Mouse (Mus musculus) neural tube, embryonic 12.5 days (tissue): ENCODE measurements around the gene Dpep2nb. TPM values are rescaled to one million over a fixed set of nuclear protein-coding genes. Genes with fewer than 3 reads are reported as not detected.
"Not testable (repeated sequence)": the region's sequence is repeated elsewhere in the genome, so short reads cannot be mapped to it uniquely, and the experiment has no call there.

Experiments used
- ATAC-seq: fragments of 200-750 bp; cut with Nextera tagmentation; 2 replicates; pipeline ENCODE4 v1.8.0; 2017; ENCODE audit warnings: low read depth, mild to moderate bottlenecking, moderate TSS enrichment, moderate library complexity; ENCODE audit not compliant: low FRiP score
- H3K27ac ChIP-seq: fragments of 300-500 bp; sonication (generic); 2 replicates; pipeline ENCODE4 v1.5.1; 2016
- H3K27me3 ChIP-seq: fragments of 300-500 bp; sonication (generic); replicated peaks from 2 replicates; pipeline ENCODE4 v1.6.1; 2016; ENCODE audit warnings: mild to moderate bottlenecking
- H3K36me3 ChIP-seq: fragments of 300-500 bp; sonication (generic); 2 replicates; pipeline ENCODE4 v1.6.1; 2016; ENCODE audit warnings: mild to moderate bottlenecking
- H3K4me1 ChIP-seq: fragments of 300-500 bp; sonication (generic); 2 replicates; pipeline ENCODE4 v1.6.1; 2016
- H3K4me2 ChIP-seq: fragments of 300-500 bp; sonication (generic); replicated peaks from 2 replicates; pipeline ENCODE4 v1.6.1; 2016; ENCODE audit warnings: mild to moderate bottlenecking
- H3K4me3 ChIP-seq: fragments of 300-500 bp; sonication (generic); 2 replicates; pipeline ENCODE4 v1.5.1; 2016
- H3K9ac ChIP-seq: fragments of 300-500 bp; sonication (generic); 2 replicates; pipeline ENCODE4 v1.6.1; 2016; ENCODE audit warnings: mild to moderate bottlenecking
- H3K9me3 ChIP-seq: fragments of 300-500 bp; sonication (generic); 2 replicates; pipeline ENCODE4 v1.6.1; 2016; ENCODE audit warnings: mild to moderate bottlenecking
- WGBS: fragments of 180-500 bp; shearing (Covaris S2); methylation state at CpG from one replicate; pipeline ENCODE4 v1.1.7; 2016; 5-methylcytosine and 5-hydroxymethylcytosine counted together
- polyA plus RNA-seq: library from polyadenylated mRNA; unstranded; fragments of >200 nt; fragmentation: Nextera tagmentation; extraction: Ambion mirVana; gene quantifications from 2 replicates; pipeline ENCODE4 v1.2.1, GENCODE M21; 2016

Gene Dpep2nb
- polyA plus RNA-seq, 1 experiment from 2014 or later: not detected

- no peaks in the 10 kb centered on the region for H3K36me3 ChIP-seq
- H3K9me3 ChIP-seq: no peaks in the 10 kb centered on the region
- no peak for ATAC-seq
- WGBS: 89% methylated on average over 4 of the region's 4 CpGs
- H3K4me1 ChIP-seq: no peaks in the 10 kb centered on the region
- H3K27ac ChIP-seq: no peak overlapping the region
- no peak overlapping the region for H3K9ac ChIP-seq
- H3K4me2 ChIP-seq: no peak overlapping the region
- no peak overlapping the region for H3K4me3 ChIP-seq
- H3K27me3 ChIP-seq: no peaks in the 10 kb centered on the region
Measured at GRCm38 (mm10) chr8:106001908-106002307, 3.9 kb downstream of the Dpep2nb start.

DNA sequence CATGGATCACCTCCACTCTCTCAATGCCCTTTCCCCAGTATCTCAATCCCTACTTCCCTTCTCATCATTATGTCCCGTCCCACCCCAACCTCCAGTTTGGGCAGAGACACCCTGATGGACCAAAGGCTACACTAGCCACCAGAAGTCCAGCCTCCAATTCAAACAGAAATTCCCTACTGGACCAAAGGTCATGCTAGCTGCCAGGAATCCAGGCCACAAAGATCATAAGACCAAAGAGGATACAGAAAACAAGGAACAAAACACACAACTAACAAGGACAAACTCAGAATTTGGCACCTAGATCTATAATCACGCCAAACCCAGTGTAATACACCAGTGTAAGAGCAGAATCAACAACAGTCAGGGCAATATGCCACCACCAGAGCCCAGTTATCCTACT is 6.8 kb downstream of the Dpep2nb start:
- H3K4me3 ChIP-seq: no peak overlapping the region
- no peak for ATAC-seq
- H3K9me3 ChIP-seq: no peaks in the 10 kb centered on the region
- H3K4me2 ChIP-seq: no peak overlapping the region
- no peaks in the 10 kb centered on the region for H3K36me3 ChIP-seq
- H3K4me1 ChIP-seq: no peaks in the 10 kb centered on the region
- no peak overlapping the region for H3K9ac ChIP-seq
- H3K27me3 ChIP-seq: no peaks in the 10 kb centered on the region
- no peak overlapping the region for H3K27ac ChIP-seq
- WGBS: 88% methylated on average over 2 of the region's 2 CpGs

DNA sequence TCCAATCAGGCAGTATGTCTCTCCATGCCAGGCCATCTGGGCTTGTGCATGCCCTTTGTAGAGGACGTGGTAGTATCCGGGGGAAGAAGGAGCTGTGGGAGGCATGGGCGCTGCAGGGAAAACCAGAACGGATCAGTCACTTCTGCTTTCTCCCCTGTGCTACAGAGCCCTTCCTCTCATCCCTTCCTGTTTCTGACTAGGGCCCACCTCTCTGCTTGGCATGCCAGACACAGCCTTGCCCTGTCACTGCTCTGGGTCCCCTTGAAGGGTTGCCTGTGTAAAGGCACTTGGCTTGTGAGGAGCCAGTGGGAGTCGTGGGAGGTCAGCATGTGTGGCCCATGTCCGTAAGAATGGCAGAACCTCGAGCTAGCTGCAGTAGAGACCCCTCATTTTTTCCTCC is 9.4 kb downstream of the Dpep2nb start:
- no peak for ATAC-seq
- WGBS: 76% methylated on average over 7 of the region's 7 CpGs
- H3K9me3 ChIP-seq: no peaks in the 10 kb centered on the region
- H3K27ac ChIP-seq: no peak overlapping the region
- no peaks in the 10 kb centered on the region for H3K4me1 ChIP-seq
- no peak overlapping the region for H3K4me2 ChIP-seq
- H3K4me3 ChIP-seq: no peak overlapping the region
- no peak overlapping the region for H3K9ac ChIP-seq
- no peaks in the 10 kb centered on the region for H3K27me3 ChIP-seq
- H3K36me3 ChIP-seq: no peaks in the 10 kb centered on the region

GRCm38 (mm10) chr8:105993226-105993625 is 12.5 kb downstream of the Dpep2nb start:
- H3K4me3 ChIP-seq: no peak overlapping the region
- H3K36me3 ChIP-seq: no peaks in the 10 kb centered on the region
- H3K4me1 ChIP-seq: no peaks in the 10 kb centered on the region
- no peaks in the 10 kb centered on the region for H3K9me3 ChIP-seq
- no peak overlapping the region for H3K4me2 ChIP-seq
- 69% methylated on average over 4 of the region's 4 CpGs for WGBS
- no peak for ATAC-seq
- H3K9ac ChIP-seq: no peak overlapping the region
- H3K27me3 ChIP-seq: no peaks in the 10 kb centered on the region
- no peak overlapping the region for H3K27ac ChIP-seq

DNA sequence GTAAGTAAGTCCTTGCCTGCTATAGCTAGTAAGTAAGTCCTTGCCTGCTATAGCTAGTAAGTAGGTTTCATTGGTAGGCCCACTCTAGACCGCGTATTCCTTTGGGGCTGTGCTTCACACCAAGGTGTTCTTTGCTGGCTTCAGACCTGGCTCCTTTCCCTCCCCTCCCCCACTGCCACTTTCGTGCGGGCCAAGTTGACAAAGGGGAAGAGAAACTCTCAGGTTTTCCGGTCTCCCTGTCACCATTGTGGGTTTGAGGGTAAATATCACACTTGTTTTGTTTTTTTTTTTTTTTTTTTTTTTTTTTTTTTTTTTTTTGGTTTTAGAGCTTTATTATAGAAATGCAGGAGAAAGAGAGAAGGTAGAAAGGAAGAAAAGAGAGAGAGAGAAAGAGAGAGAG is 13.3 kb downstream of the Dpep2nb start:
- no peaks in the 10 kb centered on the region for H3K4me1 ChIP-seq
- H3K36me3 ChIP-seq: no peaks in the 10 kb centered on the region
- no peak for ATAC-seq
- H3K4me3 ChIP-seq: no peak overlapping the region
- H3K27me3 ChIP-seq: no peaks in the 10 kb centered on the region
- WGBS: 75% methylated on average over 5 of the region's 5 CpGs
- no peaks in the 10 kb centered on the region for H3K9me3 ChIP-seq
- H3K9ac ChIP-seq: no peak overlapping the region
- H3K27ac ChIP-seq: no peak overlapping the region
- H3K4me2 ChIP-seq: no peak overlapping the region

GRCm38 (mm10) chr8:105991546-105991945 is 14.2 kb downstream of the Dpep2nb start:
- Histone ChIP-seq H3K27me3 (no peaks in the 10 kb centered on the region), H3K9me3 (no peaks in the 10 kb centered on the region), H3K9ac (no peak overlapping the region), H3K4me1 (no peaks in the 10 kb centered on the region), H3K4me3 (no peak overlapping the region), H3K27ac (no peak overlapping the region), H3K36me3 (no peaks in the 10 kb centered on the region), H3K4me2 (no peak overlapping the region)
- ATAC-seq: no peak
- 84% methylated on average over 2 of the region's 2 CpGs for WGBS

- Histone ChIP-seq H3K27me3 (no peaks in the 10 kb centered on the region), H3K4me3 (no peak within 1 kb of the TSS), H3K4me2 (0 out of 2 replicates have a peak within 1 kb of the TSS, but pooled peaks have one; percentile 20), H3K27ac (no peak within 1 kb of the TSS), H3K9me3 (no peaks in the 10 kb centered on the region), H3K9ac (no peak within 1 kb of the TSS), H3K4me1 (no peaks in the 10 kb centered on the region), H3K36me3 (no peaks in the 10 kb centered on the region)
- 10% methylated on average over 15 of the region's 15 CpGs for WGBS
- ATAC-seq: peak; percentile 58; the same call in 1 of the 2 replicates
Measured at GRCm38 (mm10) chr8:105990856-105991387, 14.9 kb downstream of the Dpep2nb start, which contains the start of gene Dus2. Gene Dus2, plus strand, starts transcription at chr8:105991337.

- Histone ChIP-seq H3K9me3 (no peaks in the 10 kb centered on the region), H3K36me3 (no peaks in the 10 kb centered on the region), H3K4me2 (no peak overlapping the region), H3K4me1 (no peaks in the 10 kb centered on the region), H3K27me3 (no peaks in the 10 kb centered on the region), H3K4me3 (no peak overlapping the region), H3K27ac (no peak overlapping the region), H3K9ac (no peak overlapping the region)
- ATAC-seq: no peak
- 88% methylated on average over 11 of the region's 11 CpGs for WGBS
Measured at GRCm38 (mm10) chr8:105988546-105988945, 17.2 kb downstream of the Dpep2nb start.

- not testable (repeated sequence) for H3K9me3 ChIP-seq, ATAC-seq
- WGBS: 82% methylated on average over 11 of the region's 11 CpGs
Measured at GRCm38 (mm10) chr8:105983406-105983805, 22.4 kb downstream of the Dpep2nb start.

DNA sequence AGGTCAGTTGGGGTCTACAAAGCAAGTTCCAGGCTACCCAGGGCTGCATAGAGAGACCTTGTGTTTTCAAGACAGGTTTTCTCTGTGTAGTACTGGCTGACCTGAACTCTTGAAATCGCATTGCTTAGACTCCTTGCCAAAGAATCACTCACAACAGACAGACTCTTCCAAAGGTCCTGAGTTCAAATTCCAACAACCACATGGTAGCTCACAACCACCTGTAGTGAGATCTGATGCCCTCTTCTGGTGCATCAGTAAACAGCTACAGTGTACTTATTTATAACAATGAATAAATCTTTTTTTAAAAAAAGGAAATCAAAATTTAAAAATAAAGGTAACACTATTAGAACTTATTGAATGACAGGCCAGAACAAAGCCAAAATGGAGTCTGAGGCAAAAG is 24.6 kb downstream of the Dpep2nb start:
- Histone ChIP-seq H3K27ac (no peak overlapping the region), H3K9ac (no peak overlapping the region), H3K4me3 (no peak overlapping the region), H3K36me3 (no peaks in the 10 kb centered on the region), H3K27me3 (no peaks in the 10 kb centered on the region), H3K4me2 (no peak overlapping the region), H3K9me3 (no peaks in the 10 kb centered on the region), H3K4me1 (no peaks in the 10 kb centered on the region)
- 88% methylated on average over 1 of the region's 1 CpGs for WGBS
- ATAC-seq: no peak

More at GRCm38 (mm10) chr8:105983406-105983805, 22.4 kb downstream of the Dpep2nb start:
- not testable (repeated sequence) for H3K4me1 ChIP-seq, H3K27me3 ChIP-seq, H3K4me3 ChIP-seq, H3K9ac ChIP-seq, H3K36me3 ChIP-seq, H3K27ac ChIP-seq, H3K4me2 ChIP-seq

DNA sequence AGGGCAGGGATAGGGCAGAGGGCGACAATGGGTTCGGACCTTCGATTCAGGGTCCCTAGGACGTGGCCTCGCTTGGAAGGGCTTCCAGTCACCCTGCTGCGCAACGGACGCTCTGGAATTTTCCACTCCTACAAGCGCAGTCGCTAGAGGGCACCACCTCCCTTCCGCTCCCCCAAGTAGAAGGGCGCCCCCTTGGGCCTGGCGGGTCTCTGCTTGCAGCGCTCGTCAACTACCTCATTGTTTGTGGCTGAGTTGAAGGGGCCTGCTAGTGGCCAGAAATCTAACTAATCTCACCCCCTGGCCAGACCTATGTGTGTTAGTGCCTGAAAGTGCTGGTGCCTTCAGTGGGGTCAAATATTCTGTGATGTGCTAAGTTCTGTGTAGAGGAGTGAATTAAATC is 26.4 kb downstream of the Dpep2nb start, which contains the start of gene Dpep3:
Dpep3 (minus strand) TSS at position 105 of the 400 bp plus-strand sequence.
- no peak for ATAC-seq
- H3K4me2 ChIP-seq: no peak within 1 kb of the TSS
- H3K9me3 ChIP-seq: no peaks in the 10 kb centered on the region
- no peaks in the 10 kb centered on the region for H3K36me3 ChIP-seq
- H3K27me3 ChIP-seq: no peaks in the 10 kb centered on the region
- no peak within 1 kb of the TSS for H3K9ac ChIP-seq
- H3K4me1 ChIP-seq: no peaks in the 10 kb centered on the region
- no peak within 1 kb of the TSS for H3K27ac ChIP-seq
- WGBS: 90% methylated on average over 15 of the region's 15 CpGs
- H3K4me3 ChIP-seq: no peak within 1 kb of the TSS

GRCm38 (mm10) chr8:105975363-105975762 is 30.4 kb downstream of the Dpep2nb start:
- Histone ChIP-seq H3K9ac (no peak overlapping the region), H3K4me3 (no peak overlapping the region), H3K27ac (no peak overlapping the region), H3K4me2 (no peak overlapping the region), H3K4me1 (no peaks in the 10 kb centered on the region), H3K9me3 (no peaks in the 10 kb centered on the region), H3K27me3 (no peaks in the 10 kb centered on the region), H3K36me3 (no peaks in the 10 kb centered on the region)
- WGBS: 72% methylated on average over 7 of the region's 7 CpGs
- ATAC-seq: no peak

DNA sequence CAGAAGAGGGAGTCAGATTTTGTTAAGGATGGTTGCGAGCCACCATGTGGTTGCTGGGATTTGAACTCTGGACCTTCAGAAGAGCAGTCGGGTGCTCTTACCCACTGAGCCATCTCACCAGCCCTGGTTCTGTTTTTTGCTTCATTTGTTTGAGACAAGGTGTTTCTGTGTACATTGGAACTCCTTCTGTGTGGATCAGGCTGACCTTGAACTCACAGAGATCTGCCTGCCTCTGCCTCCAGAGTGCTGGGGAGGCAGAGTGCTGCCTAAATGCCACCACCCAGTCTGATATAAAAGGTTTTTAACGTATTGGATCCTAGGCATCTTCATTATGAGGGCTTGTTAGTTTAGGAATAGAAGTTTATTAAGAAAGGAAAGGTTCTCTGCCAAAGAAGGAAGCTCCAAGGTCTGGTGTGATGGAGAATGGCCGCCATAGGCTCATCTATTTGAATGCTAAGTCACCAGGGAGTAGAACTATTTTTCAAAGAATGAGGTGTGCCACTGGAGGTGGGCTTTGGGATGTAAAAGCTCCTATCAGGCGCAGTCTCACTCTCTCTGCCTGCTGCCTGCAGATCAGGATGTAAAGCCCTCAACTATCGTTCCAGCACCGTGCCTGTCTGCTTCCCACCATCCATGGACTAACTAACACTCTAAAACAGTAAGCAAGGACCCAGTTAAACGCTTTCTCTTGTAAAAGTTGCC is 34.6 kb downstream of the Dpep2nb start:
- no peak overlapping the region for H3K27ac ChIP-seq
- no peak overlapping the region for H3K4me3 ChIP-seq
- no peak overlapping the region for H3K4me2 ChIP-seq
- no peaks in the 10 kb centered on the region for H3K36me3 ChIP-seq
- 67% methylated on average over 8 of the region's 8 CpGs for WGBS
- no peak overlapping the region for H3K9ac ChIP-seq
- ATAC-seq: no peak
- no peaks in the 10 kb centered on the region for H3K9me3 ChIP-seq
- H3K27me3 ChIP-seq: peaks cover 16% of the 10 kb centered on the region
- H3K4me1 ChIP-seq: no peaks in the 10 kb centered on the region
